Mouse (Mus musculus): ENCODE measurements around the gene Zfand3.

Gene Zfand3

GRCm38 (mm10) chr17:30194629-30195445 lies 190.3 kb downstream of the Zfand3 start:
- no peak for DNase-seq (ENCODE audit: low read depth)

- no peak for DNase-seq (ENCODE audit: low read depth)
Observed at GRCm38 (mm10) chr17:30195591-30196183, 191.2 kb downstream of the Zfand3 start.

- peak; percentile 8 for DNase-seq (ENCODE audit: low read depth)
Observed at GRCm38 (mm10) chr17:30196401-30197279, 192.1 kb downstream of the Zfand3 start.

GRCm38 (mm10) chr17:30197280-30198030 lies 192.9 kb downstream of the Zfand3 start:
- DNase-seq (ENCODE audit: low read depth), result peak; percentile 19

GRCm38 (mm10) chr17:30198422-30198821 lies 193.9 kb downstream of the Zfand3 start:
- DNase-seq (ENCODE audit: low read depth), result no peak

GRCm38 (mm10) chr17:30199374-30200247 lies 195.1 kb downstream of the Zfand3 start:
- DNase-seq (ENCODE audit: low read depth), result no peak

- no peak for DNase-seq (ENCODE audit: low read depth)
Observed at GRCm38 (mm10) chr17:30200283-30200682, 195.8 kb downstream of the Zfand3 start.

- no peak for DNase-seq (ENCODE audit: low read depth)
Observed at GRCm38 (mm10) chr17:30205062-30205825, 200.7 kb downstream of the Zfand3 start.

GRCm38 (mm10) chr17:30210262-30210661 lies 205.7 kb downstream of the Zfand3 start:
- no peak for DNase-seq (ENCODE audit: low read depth)

GRCm38 (mm10) chr17:30210936-30211335 lies 206.4 kb downstream of the Zfand3 start:
- no peak for DNase-seq (ENCODE audit: low read depth)

- no peak for DNase-seq (ENCODE audit: low read depth)
Observed at GRCm38 (mm10) chr17:30212647-30213046, 208.1 kb downstream of the Zfand3 start.

GRCm38 (mm10) chr17:30213371-30213770 lies 208.8 kb downstream of the Zfand3 start:
- DNase-seq (ENCODE audit: low read depth), result no peak

GRCm38 (mm10) chr17:30214393-30214792 lies 209.9 kb downstream of the Zfand3 start:
- DNase-seq (ENCODE audit: low read depth), result no peak

- no peak for DNase-seq (ENCODE audit: low read depth)
Observed at GRCm38 (mm10) chr17:30215741-30216140, 211.2 kb downstream of the Zfand3 start.

- DNase-seq (ENCODE audit: low read depth), result no peak
Observed at GRCm38 (mm10) chr17:30221677-30222076, 217.1 kb downstream of the Zfand3 start.

GRCm38 (mm10) chr17:30222361-30222760 lies 217.8 kb downstream of the Zfand3 start:
- DNase-seq (ENCODE audit: low read depth), result no peak

- DNase-seq (ENCODE audit: low read depth), result no peak
Observed at GRCm38 (mm10) chr17:30222837-30223236, 218.3 kb downstream of the Zfand3 start.

GRCm38 (mm10) chr17:30225030-30225740 lies 220.7 kb downstream of the Zfand3 start:
- no peak for DNase-seq (ENCODE audit: low read depth)
